Mouse (Mus musculus): ENCODE data around the gene Ptprg. TPM values are rescaled to one million over a fixed set of nuclear protein-coding genes. Genes with fewer than 3 reads are reported as not detected.

The Ptprg gene
- polyA plus RNA-seq, 1 experiment from 2014 or later = 42.3 TPM

DNA sequence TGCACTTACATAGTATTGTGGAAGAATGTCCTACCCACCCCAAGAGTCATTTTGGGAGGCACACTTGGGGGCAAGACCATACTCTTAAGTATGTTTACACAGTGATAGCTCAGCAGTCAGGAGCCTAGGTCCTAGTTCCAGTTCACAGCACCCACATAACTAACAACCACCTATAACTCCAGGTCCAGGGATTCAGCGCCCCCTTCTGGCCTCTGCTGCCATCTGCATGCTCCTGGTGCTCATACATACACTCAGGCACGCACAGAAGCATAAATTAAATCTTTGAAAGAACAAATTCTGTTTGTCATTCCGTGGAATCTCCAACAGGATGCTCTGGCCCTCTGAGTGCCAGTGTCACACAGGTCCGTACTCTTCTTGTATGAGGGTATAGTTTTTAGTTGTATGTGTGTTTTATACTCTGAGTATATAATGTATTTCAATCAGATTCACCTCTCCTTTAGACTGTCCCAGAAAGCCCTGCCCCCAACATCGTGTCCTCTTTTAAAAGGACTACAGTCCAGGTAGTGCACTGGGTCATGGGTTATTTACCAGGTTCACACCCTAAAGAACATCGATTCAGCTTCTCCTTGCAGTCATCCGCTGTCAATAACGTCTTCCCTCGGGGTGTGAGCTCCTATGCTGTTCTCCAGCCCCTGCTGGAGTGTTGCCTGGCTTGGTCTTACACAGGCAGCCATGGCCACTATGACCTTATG lies 157.2 kb downstream of the Ptprg start:
- Histone ChIP-seq H3K36me3 (ENCODE audit: control insufficient read depth, insufficient read depth, low read length) (no peaks in the 10 kb centered on the region), H3K27ac (ENCODE audit: low read depth, low read length) (no peak overlapping the region), H3K4me1 (ENCODE audit: control insufficient read depth, insufficient read depth, low read length) (no peaks in the 10 kb centered on the region), H3K9me3 (ENCODE audit: control insufficient read depth, low read length) (no peaks in the 10 kb centered on the region), H3K4me2 (ENCODE audit: low read depth, low read length) (no peak overlapping the region), H3K27me3 (ENCODE audit: control insufficient read depth, insufficient read depth, low read length) (no peaks in the 10 kb centered on the region), H3K9ac (replicated peaks; ENCODE audit: low read depth, low read length) (no peak overlapping the region), H3K4me3 (ENCODE audit: low read depth, low read length) (no peak overlapping the region)
- ATAC-seq (ENCODE audit: low read depth) = no peak
- 92% methylated on average over 9 of the region's 9 CpGs for WGBS

DNA sequence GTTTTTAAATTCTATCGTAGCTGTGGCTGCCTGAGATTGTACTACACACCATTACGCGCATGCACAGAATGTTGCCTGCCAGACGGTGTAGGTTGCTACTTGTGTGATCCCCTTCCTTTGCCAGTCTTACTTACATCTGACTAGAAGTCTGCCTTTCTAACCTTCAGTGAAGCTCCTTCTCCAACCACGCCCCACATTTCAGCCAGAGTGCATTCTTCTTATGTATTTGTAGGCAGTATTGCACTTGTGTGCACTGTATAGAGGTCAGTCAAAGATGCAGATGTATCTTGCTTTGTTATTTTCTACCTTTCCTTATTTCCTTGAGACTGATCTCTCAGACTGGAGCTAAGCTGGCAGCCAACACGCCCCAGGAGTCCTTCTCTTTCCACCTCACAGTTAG lies 158.8 kb downstream of the Ptprg start:
- no peaks in the 10 kb centered on the region for H3K27me3 ChIP-seq (ENCODE audit: control insufficient read depth, insufficient read depth, low read length)
- H3K27ac ChIP-seq (ENCODE audit: low read depth, low read length) = no peak overlapping the region
- 93% methylated on average over 6 of the region's 6 CpGs for WGBS
- no peak overlapping the region for H3K4me2 ChIP-seq (ENCODE audit: low read depth, low read length)
- no peak overlapping the region for H3K9ac ChIP-seq (replicated peaks; ENCODE audit: low read depth, low read length)
- no peak overlapping the region for H3K4me3 ChIP-seq (ENCODE audit: low read depth, low read length)
- no peaks in the 10 kb centered on the region for H3K9me3 ChIP-seq (ENCODE audit: control insufficient read depth, low read length)
- ATAC-seq (ENCODE audit: low read depth) = no peak
- H3K4me1 ChIP-seq (ENCODE audit: control insufficient read depth, insufficient read depth, low read length) = no peaks in the 10 kb centered on the region
- H3K36me3 ChIP-seq (ENCODE audit: control insufficient read depth, insufficient read depth, low read length) = no peaks in the 10 kb centered on the region

DNA sequence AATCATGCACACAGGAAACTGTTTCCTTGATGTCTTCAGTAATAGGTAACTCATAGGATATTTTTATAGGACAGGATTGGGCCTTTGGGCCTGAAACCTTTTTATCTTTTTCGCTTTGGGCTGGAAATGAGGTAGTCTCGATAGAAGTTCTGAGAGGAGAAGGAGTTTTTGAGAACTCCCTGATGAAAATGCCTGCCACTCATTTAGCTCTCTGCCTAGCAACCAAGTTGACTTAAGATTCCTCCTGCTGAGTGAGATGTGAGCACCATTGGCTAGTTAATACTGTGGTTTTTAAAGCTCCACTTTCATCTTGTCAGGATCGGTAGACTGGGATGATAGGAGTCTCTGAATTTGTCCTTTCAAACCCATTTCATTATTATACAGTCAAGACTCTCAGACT lies 162.9 kb downstream of the Ptprg start:
- no peak overlapping the region for H3K27ac ChIP-seq (ENCODE audit: low read depth, low read length)
- H3K27me3 ChIP-seq (ENCODE audit: control insufficient read depth, insufficient read depth, low read length) = no peaks in the 10 kb centered on the region
- 40% methylated on average over 3 of the region's 3 CpGs for WGBS
- no peak for ATAC-seq (ENCODE audit: low read depth)
- no peaks in the 10 kb centered on the region for H3K36me3 ChIP-seq (ENCODE audit: control insufficient read depth, insufficient read depth, low read length)
- no peaks in the 10 kb centered on the region for H3K4me1 ChIP-seq (ENCODE audit: control insufficient read depth, insufficient read depth, low read length)
- no peak overlapping the region for H3K4me2 ChIP-seq (ENCODE audit: low read depth, low read length)
- H3K4me3 ChIP-seq (ENCODE audit: low read depth, low read length) = no peak overlapping the region
- no peaks in the 10 kb centered on the region for H3K9me3 ChIP-seq (ENCODE audit: control insufficient read depth, low read length)
- no peak overlapping the region for H3K9ac ChIP-seq (replicated peaks; ENCODE audit: low read depth, low read length)

DNA sequence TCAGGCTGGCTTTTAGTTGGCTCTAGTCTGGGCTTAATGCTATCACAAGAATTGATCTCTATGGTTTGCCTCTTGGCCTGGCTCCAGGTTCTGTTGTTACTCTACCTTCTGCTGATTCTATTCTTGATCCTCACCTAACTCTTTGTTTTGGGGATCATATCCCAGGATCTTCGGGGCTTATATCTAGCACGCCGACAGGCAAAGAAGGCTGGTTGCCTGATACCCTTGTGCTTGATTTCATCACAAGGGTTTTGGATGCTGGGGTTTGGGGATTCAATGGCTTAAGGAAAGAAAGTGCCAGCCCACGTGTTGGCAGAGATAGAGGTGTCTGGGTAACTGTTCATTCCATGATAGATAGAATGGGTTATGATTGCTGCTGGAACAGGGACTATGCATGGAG lies 164.9 kb downstream of the Ptprg start:
- 89% methylated on average over 4 of the region's 4 CpGs for WGBS
- Histone ChIP-seq H3K27ac (ENCODE audit: low read depth, low read length) (no peak overlapping the region), H3K4me2 (ENCODE audit: low read depth, low read length) (no peak overlapping the region), H3K36me3 (ENCODE audit: control insufficient read depth, insufficient read depth, low read length) (no peaks in the 10 kb centered on the region), H3K9me3 (ENCODE audit: control insufficient read depth, low read length) (no peaks in the 10 kb centered on the region), H3K9ac (replicated peaks; ENCODE audit: low read depth, low read length) (no peak overlapping the region), H3K4me1 (ENCODE audit: control insufficient read depth, insufficient read depth, low read length) (no peaks in the 10 kb centered on the region; the same call in 1 of the 2 replicates), H3K4me3 (ENCODE audit: low read depth, low read length) (no peak overlapping the region), H3K27me3 (ENCODE audit: control insufficient read depth, insufficient read depth, low read length) (no peaks in the 10 kb centered on the region)
- no peak for ATAC-seq (ENCODE audit: low read depth)

DNA sequence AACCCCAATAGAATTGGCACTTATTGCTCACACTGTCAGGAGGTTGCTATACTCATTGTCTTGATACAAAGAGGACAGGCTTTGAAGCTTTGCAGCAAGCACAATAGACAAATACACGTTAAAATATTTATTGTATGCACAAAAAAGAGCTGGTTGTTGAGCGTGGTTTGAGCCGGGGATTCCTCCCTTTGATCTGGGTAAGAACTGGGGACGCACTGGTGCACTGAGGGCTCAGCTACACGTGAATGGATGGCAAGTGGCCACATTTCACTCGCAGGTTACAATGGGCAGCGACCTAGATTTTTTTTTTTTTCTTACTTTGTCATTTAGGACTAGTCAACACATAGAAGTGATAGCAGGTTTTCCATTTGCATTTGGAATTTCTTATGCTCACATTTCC lies 165.9 kb downstream of the Ptprg start:
- H3K4me2 ChIP-seq (ENCODE audit: low read depth, low read length) = no peak overlapping the region
- no peak for ATAC-seq (ENCODE audit: low read depth)
- no peaks in the 10 kb centered on the region; the same call in 1 of the 2 replicates for H3K4me1 ChIP-seq (ENCODE audit: control insufficient read depth, insufficient read depth, low read length)
- no peak overlapping the region for H3K27ac ChIP-seq (ENCODE audit: low read depth, low read length)
- no peaks in the 10 kb centered on the region for H3K9me3 ChIP-seq (ENCODE audit: control insufficient read depth, low read length)
- WGBS = 20% methylated on average over 7 of the region's 7 CpGs
- no peak overlapping the region for H3K4me3 ChIP-seq (ENCODE audit: low read depth, low read length)
- H3K9ac ChIP-seq (replicated peaks; ENCODE audit: low read depth, low read length) = no peak overlapping the region
- no peaks in the 10 kb centered on the region for H3K36me3 ChIP-seq (ENCODE audit: control insufficient read depth, insufficient read depth, low read length)
- H3K27me3 ChIP-seq (ENCODE audit: control insufficient read depth, insufficient read depth, low read length) = no peaks in the 10 kb centered on the region

DNA sequence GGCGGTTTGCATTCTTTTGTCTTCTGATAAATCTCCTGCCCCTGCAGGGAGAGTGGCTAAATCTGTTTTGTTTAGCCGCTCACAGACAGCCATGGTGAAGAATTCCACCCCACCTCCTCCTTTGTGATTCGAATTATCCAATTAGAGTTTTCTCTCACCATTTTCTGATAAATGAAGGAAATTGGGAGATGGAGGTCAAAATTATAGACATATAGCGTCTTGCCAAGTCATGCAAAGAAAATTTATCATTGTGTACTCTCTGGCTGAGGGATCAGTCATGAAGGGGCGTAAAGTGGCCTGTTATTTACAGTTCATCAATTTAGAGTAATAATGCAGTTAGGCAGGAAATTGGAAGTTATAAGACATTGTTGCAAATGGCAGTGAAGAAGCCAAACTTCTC lies 168.8 kb downstream of the Ptprg start:
- Histone ChIP-seq H3K9me3 (ENCODE audit: control insufficient read depth, low read length) (no peaks in the 10 kb centered on the region), H3K9ac (replicated peaks; ENCODE audit: low read depth, low read length) (no peak overlapping the region), H3K4me1 (ENCODE audit: control insufficient read depth, insufficient read depth, low read length) (no peaks in the 10 kb centered on the region; the same call in 1 of the 2 replicates), H3K36me3 (ENCODE audit: control insufficient read depth, insufficient read depth, low read length) (no peaks in the 10 kb centered on the region), H3K27ac (ENCODE audit: low read depth, low read length) (no peak overlapping the region), H3K4me2 (ENCODE audit: low read depth, low read length) (no peak overlapping the region), H3K27me3 (ENCODE audit: control insufficient read depth, insufficient read depth, low read length) (no peaks in the 10 kb centered on the region), H3K4me3 (ENCODE audit: low read depth, low read length) (no peak overlapping the region)
- no peak for ATAC-seq (ENCODE audit: low read depth)
- 32% methylated on average over 5 of the region's 5 CpGs for WGBS

DNA sequence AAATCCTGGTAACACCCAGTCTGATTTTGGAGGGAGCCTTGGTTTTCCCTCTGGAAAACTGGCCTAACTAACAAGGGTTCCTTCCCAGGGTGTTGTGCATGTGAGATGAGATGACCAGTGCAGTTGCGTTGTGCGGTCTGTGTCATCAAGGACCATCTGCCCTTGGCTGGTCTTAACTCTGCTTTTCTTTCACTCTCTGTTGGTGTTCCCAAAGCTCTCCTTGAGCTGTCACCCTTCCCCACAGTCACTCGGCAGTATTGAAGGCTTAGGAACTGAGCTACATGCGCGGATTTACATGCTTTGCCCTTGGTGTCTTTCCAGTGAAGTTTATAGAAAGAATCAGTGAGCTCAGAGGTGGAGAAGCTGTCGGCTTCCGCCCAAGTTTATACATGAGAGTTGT lies 170.5 kb downstream of the Ptprg start:
- Histone ChIP-seq H3K9ac (replicated peaks; ENCODE audit: low read depth, low read length) (no peak overlapping the region), H3K4me3 (ENCODE audit: low read depth, low read length) (no peak overlapping the region), H3K4me2 (ENCODE audit: low read depth, low read length) (no peak overlapping the region), H3K36me3 (ENCODE audit: control insufficient read depth, insufficient read depth, low read length) (no peaks in the 10 kb centered on the region), H3K9me3 (ENCODE audit: control insufficient read depth, low read length) (no peaks in the 10 kb centered on the region), H3K4me1 (ENCODE audit: control insufficient read depth, insufficient read depth, low read length) (no peaks in the 10 kb centered on the region; the same call in 1 of the 2 replicates), H3K27me3 (ENCODE audit: control insufficient read depth, insufficient read depth, low read length) (no peaks in the 10 kb centered on the region), H3K27ac (ENCODE audit: low read depth, low read length) (no peak overlapping the region)
- 94% methylated on average over 7 of the region's 7 CpGs for WGBS
- no peak for ATAC-seq (ENCODE audit: low read depth)

DNA sequence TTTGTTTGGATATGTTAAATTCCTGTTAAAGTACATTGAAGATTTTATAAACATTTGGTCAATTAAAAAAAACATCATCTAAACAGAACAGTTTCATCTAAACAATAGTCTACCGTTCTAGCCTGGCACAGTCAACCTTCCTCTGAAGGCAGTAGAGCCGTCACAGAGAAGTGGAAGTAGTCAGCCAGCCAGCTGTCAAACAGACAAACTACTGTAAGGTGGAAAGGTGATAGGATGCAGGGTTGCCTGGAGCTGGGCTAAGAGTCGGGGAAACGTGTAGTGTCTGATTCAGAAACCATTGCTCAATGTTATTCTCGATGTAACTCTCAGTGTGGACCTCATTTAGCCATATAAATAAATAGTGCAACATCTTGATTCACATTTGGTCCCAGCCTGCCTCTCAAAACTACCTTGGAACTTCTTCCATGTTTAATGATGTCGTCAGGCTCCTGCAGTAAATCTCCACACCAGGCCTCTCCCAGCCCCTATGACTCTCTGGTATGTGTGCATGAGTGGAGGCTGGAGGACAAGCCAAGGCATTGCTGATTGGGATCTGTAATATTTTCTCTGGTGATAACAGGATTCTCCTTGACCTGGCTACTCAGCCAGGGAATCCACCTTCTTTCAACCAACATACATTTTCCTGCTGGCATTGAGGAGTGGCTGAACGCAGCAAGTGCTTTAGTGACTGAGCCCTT lies 178.0 kb downstream of the Ptprg start:
- Histone ChIP-seq H3K9ac (replicated peaks; ENCODE audit: low read depth, low read length) (no peak overlapping the region), H3K4me2 (ENCODE audit: low read depth, low read length) (no peak overlapping the region), H3K4me1 (ENCODE audit: control insufficient read depth, insufficient read depth, low read length) (no peaks in the 10 kb centered on the region), H3K9me3 (ENCODE audit: control insufficient read depth, low read length) (no peaks in the 10 kb centered on the region), H3K27ac (ENCODE audit: low read depth, low read length) (no peak overlapping the region), H3K36me3 (ENCODE audit: control insufficient read depth, insufficient read depth, low read length) (no peaks in the 10 kb centered on the region), H3K27me3 (ENCODE audit: control insufficient read depth, insufficient read depth, low read length) (no peaks in the 10 kb centered on the region), H3K4me3 (ENCODE audit: low read depth, low read length) (no peak overlapping the region)
- WGBS = 59% methylated on average over 7 of the region's 7 CpGs
- no peak for ATAC-seq (ENCODE audit: low read depth)

DNA sequence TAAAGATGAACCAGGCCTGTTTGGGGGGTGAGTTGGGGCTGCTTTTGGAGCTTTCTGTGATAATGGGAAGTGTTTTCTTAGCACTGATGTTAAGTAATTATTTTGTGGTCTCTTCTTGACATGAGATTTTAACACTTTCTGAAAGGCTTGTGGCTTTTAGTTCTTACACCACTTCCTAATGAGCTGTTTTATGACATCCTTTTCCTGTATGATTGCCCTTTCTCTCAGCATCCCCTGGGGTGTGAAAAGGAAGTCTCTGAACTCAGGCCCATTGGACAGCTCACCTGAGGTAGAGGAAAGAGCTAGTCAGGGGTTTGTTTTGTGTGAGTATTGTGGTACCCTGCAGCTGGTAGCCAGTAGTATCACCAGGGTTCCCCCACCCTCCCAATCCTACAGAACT lies 179.0 kb downstream of the Ptprg start:
- no peak overlapping the region for H3K27ac ChIP-seq (ENCODE audit: low read depth, low read length)
- no peaks in the 10 kb centered on the region for H3K36me3 ChIP-seq (ENCODE audit: control insufficient read depth, insufficient read depth, low read length)
- H3K27me3 ChIP-seq (ENCODE audit: control insufficient read depth, insufficient read depth, low read length) = no peaks in the 10 kb centered on the region
- no peak overlapping the region for H3K9ac ChIP-seq (replicated peaks; ENCODE audit: low read depth, low read length)
- no peak overlapping the region for H3K4me3 ChIP-seq (ENCODE audit: low read depth, low read length)
- ATAC-seq (ENCODE audit: low read depth) = no peak
- H3K4me1 ChIP-seq (ENCODE audit: control insufficient read depth, insufficient read depth, low read length) = no peaks in the 10 kb centered on the region
- H3K4me2 ChIP-seq (ENCODE audit: low read depth, low read length) = no peak overlapping the region
- H3K9me3 ChIP-seq (ENCODE audit: control insufficient read depth, low read length) = no peaks in the 10 kb centered on the region

Measured in neural tube, embryonic 14.5 days (tissue).